Mouse (Mus musculus) limb, embryonic 12.5 days (tissue): ENCODE data around the gene Cep41. TPM values are rescaled to one million over a fixed set of nuclear protein-coding genes. Genes with fewer than 3 reads are reported as not detected.

Experiments
- ATAC-seq: fragments of 200-750 bp; cut with Nextera tagmentation; 2 replicates; pipeline ENCODE4 v1.8.0; 2017; ENCODE audit warnings: low read depth, moderate TSS enrichment; ENCODE audit not compliant: insufficient number of reproducible peaks, insufficient read depth, low FRiP score, low TSS enrichment
- H3K27ac ChIP-seq: fragments of 300-500 bp; sonication (generic); 2 replicates; pipeline ENCODE4 v1.5.1; 2016; ENCODE audit warnings: mild to moderate bottlenecking, moderate library complexity
- H3K27me3 ChIP-seq: fragments of 300-500 bp; sonication (generic); 2 replicates; pipeline ENCODE4 v1.6.1; 2016; ENCODE audit warnings: mild to moderate bottlenecking, moderate library complexity
- H3K36me3 ChIP-seq: fragments of 300-500 bp; sonication (generic); 2 replicates; pipeline ENCODE4 v1.6.1; 2016; ENCODE audit warnings: mild to moderate bottlenecking, moderate library complexity
- H3K4me1 ChIP-seq: fragments of 300-500 bp; sonication (generic); replicated peaks from 2 replicates; pipeline ENCODE4 v1.6.1; 2016
- H3K4me2 ChIP-seq: fragments of 300-500 bp; sonication (generic); 2 replicates; pipeline ENCODE4 v1.6.1; 2016; ENCODE audit warnings: mild to moderate bottlenecking, moderate library complexity
- H3K4me3 ChIP-seq: fragments of 300-500 bp; sonication (generic); replicated peaks from 2 replicates; pipeline ENCODE4 v1.5.1; 2016; ENCODE audit warnings: mild to moderate bottlenecking
- H3K9ac ChIP-seq: fragments of 300-500 bp; sonication (generic); replicated peaks from 2 replicates; pipeline ENCODE4 v1.6.1; 2016; ENCODE audit warnings: mild to moderate bottlenecking, moderate library complexity
- H3K9me3 ChIP-seq: fragments of 300-500 bp; sonication (generic); 2 replicates; pipeline ENCODE4 v1.6.1; 2016; ENCODE audit warnings: mild to moderate bottlenecking, moderate library complexity
- WGBS: fragments of 180-500 bp; shearing (Covaris S2); methylation state at CpG from one replicate; pipeline ENCODE4 v1.1.7; 2016; 5-methylcytosine and 5-hydroxymethylcytosine counted together
- polyA plus RNA-seq: library from polyadenylated mRNA; unstranded; fragments of >200 nt; fragmentation: Nextera tagmentation; extraction: Ambion mirVana; gene quantifications from 2 replicates; pipeline ENCODE4 v1.2.1, GENCODE M21; 2016

Cep41 gene
- polyA plus RNA-seq, 1 experiment from 2014 or later = 53.5 TPM

GRCm38 (mm10) chr6:30687198-30687597 is 6.4 kb downstream of the Cep41 start:
- WGBS = 90% methylated on average over 7 of the region's 7 CpGs
- H3K27ac ChIP-seq = no peak overlapping the region
- H3K9ac ChIP-seq = no peak overlapping the region
- H3K27me3 ChIP-seq = no peaks in the 10 kb centered on the region
- H3K4me2 ChIP-seq = no peak overlapping the region
- H3K4me3 ChIP-seq = no peak overlapping the region
- ATAC-seq = no peak
- H3K36me3 ChIP-seq = no peaks in the 10 kb centered on the region
- no peaks in the 10 kb centered on the region for H3K9me3 ChIP-seq
- H3K4me1 ChIP-seq = peaks cover 13% of the 10 kb centered on the region

GRCm38 (mm10) chr6:30684570-30684969 is 9.0 kb downstream of the Cep41 start:
- ATAC-seq = no peak
- H3K9me3 ChIP-seq = no peaks in the 10 kb centered on the region
- H3K4me3 ChIP-seq = no peak overlapping the region
- H3K4me2 ChIP-seq = no peak overlapping the region
- H3K36me3 ChIP-seq = 0 out of 2 replicates have a peak, but pooled peaks cover 2% of the 10 kb centered on the region
- 76% methylated on average over 1 of the region's 1 CpGs for WGBS
- H3K27me3 ChIP-seq = no peaks in the 10 kb centered on the region
- peaks cover 32% of the 10 kb centered on the region for H3K4me1 ChIP-seq
- H3K27ac ChIP-seq = no peak overlapping the region
- H3K9ac ChIP-seq = no peak overlapping the region

GRCm38 (mm10) chr6:30681935-30682900 is 11.3 kb downstream of the Cep41 start:
- peak overlapping the region; percentile 95 for H3K27ac ChIP-seq
- no peak overlapping the region for H3K9ac ChIP-seq
- H3K4me3 ChIP-seq = no peak overlapping the region
- H3K4me1 ChIP-seq = peaks cover 46% of the 10 kb centered on the region
- H3K27me3 ChIP-seq = no peaks in the 10 kb centered on the region
- H3K36me3 ChIP-seq = 0 out of 2 replicates have a peak, but pooled peaks cover 4% of the 10 kb centered on the region
- no peaks in the 10 kb centered on the region for H3K9me3 ChIP-seq
- WGBS = 37% methylated on average over 13 of the region's 13 CpGs
- ATAC-seq = peak; percentile 88
- H3K4me2 ChIP-seq = peak overlapping the region; percentile 14; the same call in 1 of the 2 replicates

GRCm38 (mm10) chr6:30680442-30680841 is 13.1 kb downstream of the Cep41 start:
- no peak overlapping the region for H3K4me3 ChIP-seq
- H3K9ac ChIP-seq = no peak overlapping the region
- no peaks in the 10 kb centered on the region for H3K9me3 ChIP-seq
- no peak overlapping the region for H3K4me2 ChIP-seq
- H3K27ac ChIP-seq = peak overlapping the region; percentile 82
- 41% methylated on average over 7 of the region's 7 CpGs for whole genome bisulfite sequencing
- H3K36me3 ChIP-seq = 0 out of 2 replicates have a peak, but pooled peaks cover 4% of the 10 kb centered on the region
- no peaks in the 10 kb centered on the region for H3K27me3 ChIP-seq
- H3K4me1 ChIP-seq = peaks cover 60% of the 10 kb centered on the region
- ATAC-seq = no peak

GRCm38 (mm10) chr6:30679567-30679966 is 14.0 kb downstream of the Cep41 start:
- no peak for ATAC-seq
- Histone ChIP-seq H3K4me1 (peaks cover 69% of the 10 kb centered on the region), H3K27ac (peak overlapping the region; percentile 82), H3K27me3 (no peaks in the 10 kb centered on the region), H3K36me3 (0 out of 2 replicates have a peak, but pooled peaks cover 4% of the 10 kb centered on the region), H3K9me3 (no peaks in the 10 kb centered on the region), H3K4me2 (no peak overlapping the region), H3K9ac (no peak overlapping the region), H3K4me3 (no peak overlapping the region)
- 63% methylated on average over 5 of the region's 5 CpGs for WGBS

- peak overlapping the region; percentile 51 for H3K27ac ChIP-seq
- 84% methylated on average over 6 of the region's 6 CpGs for WGBS
- H3K4me2 ChIP-seq = no peak overlapping the region
- H3K4me1 ChIP-seq = peaks cover 80% of the 10 kb centered on the region
- H3K9ac ChIP-seq = no peak overlapping the region
- H3K27me3 ChIP-seq = no peaks in the 10 kb centered on the region
- H3K4me3 ChIP-seq = no peak overlapping the region
- ATAC-seq = no peak
- H3K36me3 ChIP-seq = 0 out of 2 replicates have a peak, but pooled peaks cover 4% of the 10 kb centered on the region
- H3K9me3 ChIP-seq = no peaks in the 10 kb centered on the region
Measured at GRCm38 (mm10) chr6:30678482-30678881, 15.1 kb downstream of the Cep41 start.

- H3K4me2 ChIP-seq = no peak overlapping the region
- H3K4me1 ChIP-seq = peaks cover 80% of the 10 kb centered on the region
- no peak overlapping the region for H3K9ac ChIP-seq
- 79% methylated on average over 9 of the region's 9 CpGs for WGBS
- no peaks in the 10 kb centered on the region for H3K27me3 ChIP-seq
- no peaks in the 10 kb centered on the region for H3K9me3 ChIP-seq
- peak overlapping the region; percentile 50 for H3K27ac ChIP-seq
- 0 out of 2 replicates have a peak, but pooled peaks cover 4% of the 10 kb centered on the region for H3K36me3 ChIP-seq
- ATAC-seq = no peak
- no peak overlapping the region for H3K4me3 ChIP-seq
Measured at GRCm38 (mm10) chr6:30677591-30677990, 16.0 kb downstream of the Cep41 start.

GRCm38 (mm10) chr6:30676506-30676905 is 17.0 kb downstream of the Cep41 start:
- Histone ChIP-seq H3K4me3 (no peak overlapping the region), H3K9ac (no peak overlapping the region), H3K4me1 (peaks cover 80% of the 10 kb centered on the region), H3K27ac (no peak overlapping the region), H3K4me2 (no peak overlapping the region), H3K9me3 (no peaks in the 10 kb centered on the region), H3K36me3 (0 out of 2 replicates have a peak, but pooled peaks cover 4% of the 10 kb centered on the region), H3K27me3 (no peaks in the 10 kb centered on the region)
- ATAC-seq = no peak
- WGBS = 81% methylated on average over 6 of the region's 6 CpGs

- Histone ChIP-seq H3K4me3 (peak overlapping the region; percentile 9; the same call in 1 of the 2 replicates), H3K36me3 (0 out of 2 replicates have a peak, but pooled peaks cover 4% of the 10 kb centered on the region), H3K4me1 (peaks cover 77% of the 10 kb centered on the region), H3K9ac (peak overlapping the region; percentile 58), H3K4me2 (peak overlapping the region; percentile 44), H3K27ac (peak overlapping the region; percentile 100), H3K27me3 (no peaks in the 10 kb centered on the region), H3K9me3 (no peaks in the 10 kb centered on the region)
- WGBS = 9% methylated on average over 11 of the region's 11 CpGs
- ATAC-seq = peak; percentile 33
Measured at GRCm38 (mm10) chr6:30675281-30675771, 18.2 kb downstream of the Cep41 start.

GRCm38 (mm10) chr6:30674714-30675280 is 18.8 kb downstream of the Cep41 start:
- Histone ChIP-seq H3K27me3 (no peaks in the 10 kb centered on the region), H3K9me3 (no peaks in the 10 kb centered on the region), H3K27ac (peak overlapping the region; percentile 100), H3K9ac (peak overlapping the region; percentile 27; the same call in 1 of the 2 replicates), H3K4me3 (0 out of 2 replicates have a peak overlapping the region, but pooled peaks have one; percentile 9), H3K4me1 (peaks cover 77% of the 10 kb centered on the region), H3K4me2 (peak overlapping the region; percentile 44), H3K36me3 (0 out of 2 replicates have a peak, but pooled peaks cover 4% of the 10 kb centered on the region)
- ATAC-seq = peak; percentile 69; the same call in 1 of the 2 replicates
- 35% methylated on average over 9 of the region's 9 CpGs for WGBS
